Comparison of ENCODE assay signal across 21 mouse cellular contexts in genomic region chr13:116087541-116088308, GRCm38 (mm10).
A peak's percentile ranks its signal among the peaks of the same experiment; 100 is the strongest.
DNase-seq lines count a peak whose midpoint lies in the region; ATAC-seq lines count a peak whose summit lies in the region.
"Had no signal": no experiment of that assay in that cellular context is flagged by ENCODE, and none has a peak within 500 bp of the region (broad histone marks: within the 10 kb centered on the region; RNA-seq: fewer than 3 reads in every experiment).

No protein-coding gene starts in this region.

- H3K27ac ChIP-seq in forebrain, embryonic 14.5 days (ENCODE audit: low read depth, low read length) = peak overlapping the region; percentile 52; the same call in 1 of the 2 replicates
- H3K27ac ChIP-seq in hindbrain, embryonic 16.5 days (ENCODE audit: low read depth, low read length) = no peak overlapping the region
- H3K27ac ChIP-seq in neural tube, embryonic 12.5 days = no peak overlapping the region
- H3K27ac ChIP-seq: embryonic facial prominence, embryonic 13.5 days; kidney, postnatal 0 days; left cerebral cortex, adult 2 months; limb, embryonic 10.5 days had no signal

- H3K36me3 ChIP-seq in forebrain, embryonic 14.5 days (ENCODE audit: control insufficient read depth, insufficient read depth, low read length) = no peaks in the 10 kb centered on the region
- H3K36me3 ChIP-seq in hindbrain, embryonic 16.5 days (ENCODE audit: control insufficient read depth, insufficient read depth, low read length) = no peaks in the 10 kb centered on the region
- no peaks in the 10 kb centered on the region for H3K36me3 ChIP-seq in neural tube, embryonic 12.5 days
- H3K36me3 ChIP-seq: embryonic facial prominence, embryonic 13.5 days; limb, embryonic 10.5 days had no signal

- no peak overlapping the region for H3K9ac ChIP-seq in forebrain, embryonic 14.5 days (ENCODE audit: low read length)
- H3K9ac ChIP-seq in hindbrain, embryonic 16.5 days (ENCODE audit: low read depth, low read length) = no peak overlapping the region
- no peak overlapping the region for H3K9ac ChIP-seq in neural tube, embryonic 12.5 days
- H3K9ac ChIP-seq: embryonic facial prominence, embryonic 13.5 days had no signal

- H3K27me3 ChIP-seq in forebrain, embryonic 14.5 days (replicated peaks; ENCODE audit: control insufficient read depth, insufficient read depth, low read length) = no peaks in the 10 kb centered on the region
- no peaks in the 10 kb centered on the region for H3K27me3 ChIP-seq in hindbrain, embryonic 16.5 days (replicated peaks; ENCODE audit: control insufficient read depth, insufficient read depth, low read length)
- no peaks in the 10 kb centered on the region for H3K27me3 ChIP-seq in neural tube, embryonic 12.5 days (replicated peaks)
- H3K27me3 ChIP-seq: embryonic facial prominence, embryonic 13.5 days had no signal

- H3K4me2 ChIP-seq in forebrain, embryonic 14.5 days (ENCODE audit: low read length) = no peak overlapping the region
- no peak overlapping the region for H3K4me2 ChIP-seq in hindbrain, embryonic 16.5 days (ENCODE audit: low read length)
- H3K4me2 ChIP-seq in neural tube, embryonic 12.5 days (replicated peaks) = no peak overlapping the region
- H3K4me2 ChIP-seq: embryonic facial prominence, embryonic 13.5 days; liver, embryonic 11.5 days had no signal

- H3K4me3 ChIP-seq in forebrain, embryonic 14.5 days (ENCODE audit: low read depth, low read length) = no peak overlapping the region
- no peak overlapping the region for H3K4me3 ChIP-seq in hindbrain, embryonic 16.5 days (ENCODE audit: low read length)
- no peak overlapping the region for H3K4me3 ChIP-seq in neural tube, embryonic 12.5 days
- H3K4me3 ChIP-seq: embryonic facial prominence, embryonic 13.5 days; left cerebral cortex, adult 2 months; limb, embryonic 10.5 days had no signal

- H3K4me1 ChIP-seq in forebrain, embryonic 14.5 days (ENCODE audit: control insufficient read depth, insufficient read depth, low read length) = no peaks in the 10 kb centered on the region
- H3K4me1 ChIP-seq in hindbrain, embryonic 16.5 days (ENCODE audit: control insufficient read depth, insufficient read depth, low read depth, low read length) = no peaks in the 10 kb centered on the region
- no peaks in the 10 kb centered on the region for H3K4me1 ChIP-seq in neural tube, embryonic 12.5 days
- H3K4me1 ChIP-seq: embryonic facial prominence, embryonic 13.5 days; limb, embryonic 10.5 days had no signal

- no peaks in the 10 kb centered on the region for H3K9me3 ChIP-seq in forebrain, embryonic 14.5 days (replicated peaks; ENCODE audit: control insufficient read depth, low read length)
- no peaks in the 10 kb centered on the region for H3K9me3 ChIP-seq in hindbrain, embryonic 16.5 days (ENCODE audit: control insufficient read depth, low read length)
- no peaks in the 10 kb centered on the region for H3K9me3 ChIP-seq in neural tube, embryonic 12.5 days
- H3K9me3 ChIP-seq: embryonic facial prominence, embryonic 13.5 days; limb, embryonic 10.5 days had no signal

- peak; percentile 97 for ATAC-seq in forebrain, embryonic 14.5 days
- peak; percentile 83 for ATAC-seq in hindbrain, embryonic 16.5 days
- ATAC-seq in neural tube, embryonic 12.5 days (ENCODE audit: low FRiP score, low read depth) = peak; percentile 78
- ATAC-seq: intestine, postnatal 0 days had no signal

- DNase-seq in MN1 (ENCODE audit: low spot score) = peak; percentile 72
- peak; percentile 91 for DNase-seq in forebrain, embryonic 14.5 days (ENCODE audit: low spot score)
- no peak for DNase-seq in natural killer cell, adult 2 months (ENCODE audit: low spot score in 2 of 2)
- no peak for DNase-seq in urinary bladder, postnatal 14 days (ENCODE audit: low spot score)
- DNase-seq in urinary bladder, postnatal 4 days (ENCODE audit: low spot score in 2 of 2) = no peak
- DNase-seq in heart, adult 18-20 months = no peak
- DNase-seq: B cell, adult 2 months; cerebellum, adult 9-10 months; heart, adult 11 months; heart, postnatal 4 days; lung, adult 2 months; lung, postnatal 4 days; thymus, adult 18-20 months had no signal

- 12% methylated on average over 4 of the region's 4 CpGs for WGBS in forebrain, embryonic 14.5 days
- WGBS in hindbrain, embryonic 16.5 days = 38% methylated on average over 4 of the region's 4 CpGs
- 59% methylated on average over 4 of the region's 4 CpGs for WGBS in neural tube, embryonic 12.5 days

Comparison
In these comparisons a context has a peak if more than half of its experiments do, and no peak if none do; other contexts are left out.
1. DNase-seq: peak in MN1 (single experiment) and forebrain, embryonic 14.5 days (single experiment); none in natural killer cell, adult 2 months (0 of 2), urinary bladder, postnatal 14 days (single experiment), urinary bladder, postnatal 4 days (0 of 2) and heart, adult 18-20 months (0 of 2).
2. Peak in every context shown above with its lines, with median percentiles within 50 percentile points of each other: ATAC-seq.